Mouse (Mus musculus) neutrophil, adult 5-6 weeks (primary cell): ENCODE data around the gene Rgl3. TPM values are rescaled to one million over a fixed set of nuclear protein-coding genes. Genes with fewer than 3 reads are reported as not detected.

ENCODE experiments used
- ATAC-seq: fragments of 151-379, 151-347 bp; 2 replicates; pipeline ENCODE4 v1.8.0; 2017; ENCODE audit warnings: mild to moderate bottlenecking, moderate TSS enrichment; ENCODE audit not compliant: insufficient number of reproducible peaks, poor library complexity, low FRiP score, severe bottlenecking; ENCODE audit errors: extremely low read depth
- total RNA-seq: library from RNA; stranded (forward); fragments of 200-1000 nt; gene quantifications from 2 replicates; pipeline ENCODE4 v1.2.3, GENCODE M21; 2017

Gene Rgl3
- total RNA-seq, 1 experiment from 2014 or later: not detected

GRCm38 (mm10) chr9:21987592-21988342 is 1.5 kb downstream of the Rgl3 start:
- ATAC-seq: no peak

- no peak for ATAC-seq
Measured at GRCm38 (mm10) chr9:21983911-21984310, 5.3 kb downstream of the Rgl3 start.

- no peak for ATAC-seq
Measured at GRCm38 (mm10) chr9:21978398-21979128, 10.7 kb downstream of the Rgl3 start.

GRCm38 (mm10) chr9:21977972-21978371 is 11.3 kb downstream of the Rgl3 start:
- peak; percentile 37; the same call in 1 of the 2 replicates for ATAC-seq

- no peak for ATAC-seq
Measured at GRCm38 (mm10) chr9:21977331-21977730, 11.9 kb downstream of the Rgl3 start.

GRCm38 (mm10) chr9:21976626-21977175 is 12.5 kb downstream of the Rgl3 start:
- no peak for ATAC-seq

- no peak for ATAC-seq
Measured at GRCm38 (mm10) chr9:21969304-21969703, 19.9 kb downstream of the Rgl3 start.

- no peak for ATAC-seq
Measured at GRCm38 (mm10) chr9:21968883-21969282, 20.4 kb downstream of the Rgl3 start.

GRCm38 (mm10) chr9:21963417-21963816 is 25.8 kb downstream of the Rgl3 start, which contains the start of gene Epor:
Gene Epor, minus strand, starts transcription at chr9:21963506.
- no peak for ATAC-seq

- no peak for ATAC-seq
Measured at GRCm38 (mm10) chr9:21962416-21963059, 26.7 kb downstream of the Rgl3 start.

GRCm38 (mm10) chr9:21962010-21962409 is 27.2 kb downstream of the Rgl3 start:
- ATAC-seq: no peak

- ATAC-seq: no peak
Measured at GRCm38 (mm10) chr9:21961366-21961980, 27.8 kb downstream of the Rgl3 start.

GRCm38 (mm10) chr9:21960558-21961208 is 28.6 kb downstream of the Rgl3 start:
- ATAC-seq: no peak

- no peak for ATAC-seq
Measured at GRCm38 (mm10) chr9:21960135-21960534, 29.1 kb downstream of the Rgl3 start.

GRCm38 (mm10) chr9:21959244-21959643 is 30.0 kb downstream of the Rgl3 start:
- no peak for ATAC-seq

GRCm38 (mm10) chr9:21958372-21958771 is 30.9 kb downstream of the Rgl3 start:
- no peak for ATAC-seq

GRCm38 (mm10) chr9:21955570-21956281 is 33.5 kb downstream of the Rgl3 start, which contains the start of gene Swsap1:
Gene Swsap1, plus strand, starts transcription at chr9:21955755.
- ATAC-seq: peak; percentile 86

GRCm38 (mm10) chr9:21955225-21955569 is 34.0 kb downstream of the Rgl3 start:
- ATAC-seq: 0 out of 2 replicates have a peak, but pooled peaks have one; percentile 13
